Mouse (Mus musculus) splenic B cell, adult 2 months (primary cell): Measurements from ENCODE around the gene Nbeal2.
"Not testable (repeated sequence)": the region's sequence is repeated elsewhere in the genome, so short reads cannot be mapped to it uniquely, and the experiment has no call there.

Source experiments
- DNase-seq: peaks from one replicate; pipeline ENCODE4 v3.0.0-alpha.2; 2011; ENCODE audit warnings: low read depth, low spot score
- H3K27me3 ChIP-seq: 2 replicates; pipeline ENCODE4 v1.6.1; 2012; ENCODE audit warnings: mild to moderate bottlenecking, low read length, moderate library complexity, mixed read lengths; ENCODE audit not compliant: control insufficient read depth, poor library complexity, insufficient read depth, severe bottlenecking
- H3K36me3 ChIP-seq: 2 replicates; pipeline ENCODE4 v1.6.1; 2012; ENCODE audit warnings: mild to moderate bottlenecking, low read length, moderate library complexity, mixed read lengths; ENCODE audit not compliant: control insufficient read depth, poor library complexity, insufficient read depth, severe bottlenecking

The Nbeal2 gene

GRCm38 (mm10) chr9:110683574-110684099, 29.7 kb upstream of the Nbeal2 start:
- no peak for DNase-seq
- H3K36me3 ChIP-seq = no peaks in the 10 kb centered on the region
- H3K27me3 ChIP-seq = no peaks in the 10 kb centered on the region

- not testable (repeated sequence) for H3K27me3 ChIP-seq, DNase-seq, H3K36me3 ChIP-seq
Observed at GRCm38 (mm10) chr9:110682697-110683096, 28.7 kb upstream of the Nbeal2 start.

GRCm38 (mm10) chr9:110682255-110682654, 28.3 kb upstream of the Nbeal2 start:
- Histone ChIP-seq H3K27me3 (no peaks in the 10 kb centered on the region), H3K36me3 (no peaks in the 10 kb centered on the region)
- DNase-seq = no peak

- Histone ChIP-seq H3K27me3 (no peaks in the 10 kb centered on the region), H3K36me3 (no peaks in the 10 kb centered on the region)
- DNase-seq = no peak
Observed at GRCm38 (mm10) chr9:110681817-110682216, 27.9 kb upstream of the Nbeal2 start.

- Histone ChIP-seq H3K36me3 (no peaks in the 10 kb centered on the region), H3K27me3 (no peaks in the 10 kb centered on the region)
- peak; percentile 40 for DNase-seq
Observed at GRCm38 (mm10) chr9:110680736-110681507, 27.0 kb upstream of the Nbeal2 start.

GRCm38 (mm10) chr9:110678886-110679285, 24.9 kb upstream of the Nbeal2 start:
- no peaks in the 10 kb centered on the region for H3K27me3 ChIP-seq
- no peak for DNase-seq
- no peaks in the 10 kb centered on the region for H3K36me3 ChIP-seq

GRCm38 (mm10) chr9:110676492-110676911, 22.5 kb upstream of the Nbeal2 start:
- peak; percentile 54 for DNase-seq
- no peaks in the 10 kb centered on the region for H3K36me3 ChIP-seq
- H3K27me3 ChIP-seq = no peaks in the 10 kb centered on the region

GRCm38 (mm10) chr9:110673107-110673752, 19.3 kb upstream of the Nbeal2 start:
- DNase-seq = no peak

GRCm38 (mm10) chr9:110672462-110673106, 18.6 kb upstream of the Nbeal2 start:
- Histone ChIP-seq H3K36me3 (no peaks in the 10 kb centered on the region; the same call in 1 of the 2 replicates), H3K27me3 (no peaks in the 10 kb centered on the region)
- DNase-seq = peak; percentile 60

More at GRCm38 (mm10) chr9:110673107-110673752, 19.3 kb upstream of the Nbeal2 start:
- H3K27me3 ChIP-seq = no peaks in the 10 kb centered on the region
- H3K36me3 ChIP-seq = no peaks in the 10 kb centered on the region; the same call in 1 of the 2 replicates

GRCm38 (mm10) chr9:110669785-110670184, 15.8 kb upstream of the Nbeal2 start:
- Histone ChIP-seq H3K36me3 (no peaks in the 10 kb centered on the region; the same call in 1 of the 2 replicates), H3K27me3 (no peaks in the 10 kb centered on the region)
- no peak for DNase-seq

- H3K27me3 ChIP-seq = no peaks in the 10 kb centered on the region
- no peak for DNase-seq
- H3K36me3 ChIP-seq = no peaks in the 10 kb centered on the region; the same call in 1 of the 2 replicates
Observed at GRCm38 (mm10) chr9:110668601-110669293, 14.8 kb upstream of the Nbeal2 start.

GRCm38 (mm10) chr9:110667219-110667836, 13.4 kb upstream of the Nbeal2 start:
- DNase-seq = no peak
- Histone ChIP-seq H3K36me3 (no peaks in the 10 kb centered on the region; the same call in 1 of the 2 replicates), H3K27me3 (no peaks in the 10 kb centered on the region)

GRCm38 (mm10) chr9:110666374-110666773, 12.4 kb upstream of the Nbeal2 start:
- no peaks in the 10 kb centered on the region for H3K27me3 ChIP-seq
- no peak for DNase-seq
- H3K36me3 ChIP-seq = no peaks in the 10 kb centered on the region; the same call in none of the 2 replicates

GRCm38 (mm10) chr9:110665912-110666311, 12.0 kb upstream of the Nbeal2 start:
- DNase-seq = peak; percentile 58
- H3K36me3 ChIP-seq = no peaks in the 10 kb centered on the region; the same call in none of the 2 replicates
- H3K27me3 ChIP-seq = no peaks in the 10 kb centered on the region
